ENCODE assay signal across 16 mouse cellular contexts in genomic region chr12:36150265-36150664, GRCm38 (mm10). TPM values are rescaled to one million over a fixed set of nuclear protein-coding genes. Genes with fewer than 3 reads are reported as not detected.
DNase-seq lines count a peak whose midpoint lies in the region; ATAC-seq lines count a peak whose summit lies in the region.
"Had no signal": no experiment of that assay in that cellular context is flagged by ENCODE, and none has a peak within 500 bp of the region (broad histone marks: within the 10 kb centered on the region; RNA-seq: fewer than 3 reads in every experiment).

No protein-coding gene starts in this region.

- peaks cover 2% of the 10 kb centered on the region; the same call in 1 of the 2 replicates for H3K9me3 ChIP-seq in heart, embryonic 14.5 days (ENCODE audit: control insufficient read depth, low read length)
- H3K9me3 ChIP-seq in kidney, embryonic 16.5 days (ENCODE audit: low read length), result no peaks in the 10 kb centered on the region
- H3K9me3 ChIP-seq: embryonic facial prominence, embryonic 10.5 days; hindbrain, embryonic 15.5 days had no signal

- peak; percentile 51 to 54 for DNase-seq in heart, adult 18-20 months
- no peak for DNase-seq in heart, postnatal 36 days
- peak; percentile 95 for DNase-seq in brain, adult 2 months (ENCODE audit: low read depth, low spot score)
- DNase-seq in cerebellum, adult 9-11 months, result peak; percentile 78
- DNase-seq in MN1 (ENCODE audit: low spot score), result no peak
- DNase-seq: gastrocnemius, postnatal 10 days; kidney, adult 9 months; lung, postnatal 36 days; thymus, postnatal 25 days had no signal

- peaks cover 13 to 58% of the 10 kb centered on the region in 2 experiments for H3K4me1 ChIP-seq in heart, embryonic 14.5 days (ENCODE audit: control insufficient read depth in 2 of 2, insufficient read depth in 2 of 2, low read length in 2 of 2)
- peaks cover 12% of the 10 kb centered on the region for H3K4me1 ChIP-seq in kidney, embryonic 16.5 days (ENCODE audit: insufficient read depth, low read length)

- no peak overlapping the region for H3K4me3 ChIP-seq in heart, embryonic 14.5 days (ENCODE audit: control insufficient read depth in 1 of 2, insufficient read depth in 1 of 2, low read depth in 1 of 2, low read length in 2 of 2)
- H3K4me3 ChIP-seq in kidney, embryonic 16.5 days (ENCODE audit: low read length), result no peak overlapping the region
- H3K4me3 ChIP-seq: embryonic facial prominence, embryonic 10.5 days; hindbrain, embryonic 15.5 days had no signal

- H3K27ac ChIP-seq in heart, embryonic 14.5 days (replicated peaks in 1 of 2; ENCODE audit: control insufficient read depth in 1 of 2, insufficient read depth in 1 of 2, low read depth in 2 of 2, low read length in 2 of 2), result peak overlapping the region; percentile 62 to 86; a peak in 2 of 4 replicates
- no peak overlapping the region for H3K27ac ChIP-seq in kidney, embryonic 16.5 days (ENCODE audit: low read length)
- H3K27ac ChIP-seq: embryonic facial prominence, embryonic 10.5 days; hindbrain, embryonic 15.5 days; liver, embryonic 14.5 days had no signal

- no peaks in the 10 kb centered on the region for H3K27me3 ChIP-seq in heart, embryonic 14.5 days (ENCODE audit: control insufficient read depth, insufficient read depth, low read length)
- no peaks in the 10 kb centered on the region for H3K27me3 ChIP-seq in kidney, embryonic 16.5 days (ENCODE audit: insufficient read depth, low read length)
- H3K27me3 ChIP-seq: hindbrain, embryonic 15.5 days had no signal

- peak overlapping the region; percentile 55 for H3K4me2 ChIP-seq in heart, embryonic 14.5 days (ENCODE audit: low read length)
- no peak overlapping the region for H3K4me2 ChIP-seq in kidney, embryonic 16.5 days (replicated peaks; ENCODE audit: low read depth, low read length)
- H3K4me2 ChIP-seq: hindbrain, embryonic 15.5 days had no signal

- intact Hi-C loops in heart, postnatal 36 days (cut with DNase I), result no loop called here

- 0 out of 2 replicates have a peak overlapping the region, but pooled peaks have one; percentile 46 for H3K9ac ChIP-seq in heart, embryonic 14.5 days (ENCODE audit: low read length)
- no peak overlapping the region for H3K9ac ChIP-seq in kidney, embryonic 16.5 days (replicated peaks; ENCODE audit: low read length)
- H3K9ac ChIP-seq: hindbrain, embryonic 15.5 days; liver, embryonic 14.5 days had no signal

- 0 out of 2 replicates have a peak, but pooled peaks have one; percentile 22 for ATAC-seq in heart, embryonic 14.5 days (ENCODE audit: insufficient number of reproducible peaks, insufficient read depth, low FRiP score, low read depth)
- ATAC-seq in kidney, embryonic 16.5 days (ENCODE audit: low FRiP score, low TSS enrichment), result no peak
- no peak for ATAC-seq in frontal cortex, adult (ENCODE audit: low TSS enrichment)
- ATAC-seq: midbrain, embryonic 16.5 days had no signal

- 0 out of 2 replicates have a peak, but pooled peaks cover 4% of the 10 kb centered on the region for H3K36me3 ChIP-seq in heart, embryonic 14.5 days (ENCODE audit: control insufficient read depth, insufficient read depth, low read length)
- H3K36me3 ChIP-seq in kidney, embryonic 16.5 days (ENCODE audit: insufficient read depth, low read length), result 0 out of 2 replicates have a peak, but pooled peaks cover 3% of the 10 kb centered on the region
- H3K36me3 ChIP-seq: hindbrain, embryonic 15.5 days had no signal

- 33% methylated on average over 2 of the region's 2 CpGs for WGBS in heart, embryonic 14.5 days
- WGBS in kidney, embryonic 16.5 days, result 94% methylated on average over 2 of the region's 2 CpGs

RNA-seq across cellular contexts. Expression of gene Ankmy2, which starts 6.6 kb away (rescaled TPM):
- 10 to 100 TPM; 12.7 to 14.6 TPM for total RNA-seq in heart, adult 18-20 months (2021)
- total RNA-seq in heart, postnatal 36 days (2021), result 10 to 100 TPM; 14.5 to 17.2 TPM
- 29.3 and 33.3 TPM in 2 replicates for polyA plus RNA-seq in heart, embryonic 14.5 days (2014; fragmentation: Nextera tagmentation; extraction: Ambion mirVana)
- 37.4 and 41.6 TPM in 2 replicates for polyA plus RNA-seq in kidney, embryonic 16.5 days (2015; fragmentation: Nextera tagmentation; extraction: Ambion mirVana)

RNA-seq across cellular contexts. Expression of gene Bzw2, which starts 7.6 kb away (rescaled TPM):
- total RNA-seq in heart, adult 18-20 months (2021), result 100 to 1,000 TPM; 192 to 199 TPM
- 100 to 1,000 TPM; 170 to 180 TPM for total RNA-seq in heart, postnatal 36 days (2021)
- polyA plus RNA-seq in heart, embryonic 14.5 days (2014; fragmentation: Nextera tagmentation; extraction: Ambion mirVana), result 225 and 227 TPM in 2 replicates
- polyA plus RNA-seq in kidney, embryonic 16.5 days (2015; fragmentation: Nextera tagmentation; extraction: Ambion mirVana), result 198 and 218 TPM in 2 replicates

Comparison
In these comparisons a context has a peak if more than half of its experiments do, and no peak if none do; other contexts are left out.
1. DNase-seq: peak in heart, adult 18-20 months (2 of 2), brain, adult 2 months (single experiment) and cerebellum, adult 9-11 months (single experiment); none in heart, postnatal 36 days (0 of 2) and MN1 (single experiment).